Mouse (Mus musculus) leukemia stem cell, adult 10-12 weeks (primary cell): ENCODE measurements around the gene Mdm2. TPM values are rescaled to one million over a fixed set of nuclear protein-coding genes. Genes with fewer than 3 reads are reported as not detected.

Source experiments
- polyA plus RNA-seq: library from polyadenylated mRNA; stranded (reverse); fragments of >175 nt; gene quantifications from 2 replicates; pipeline ENCODE4 v1.2.3, GENCODE M21; 2012; ENCODE audit warnings: low replicate concordance

The Mdm2 gene
- 30.1 and 42.0 TPM in 2 replicates for polyA plus RNA-seq

DNA sequence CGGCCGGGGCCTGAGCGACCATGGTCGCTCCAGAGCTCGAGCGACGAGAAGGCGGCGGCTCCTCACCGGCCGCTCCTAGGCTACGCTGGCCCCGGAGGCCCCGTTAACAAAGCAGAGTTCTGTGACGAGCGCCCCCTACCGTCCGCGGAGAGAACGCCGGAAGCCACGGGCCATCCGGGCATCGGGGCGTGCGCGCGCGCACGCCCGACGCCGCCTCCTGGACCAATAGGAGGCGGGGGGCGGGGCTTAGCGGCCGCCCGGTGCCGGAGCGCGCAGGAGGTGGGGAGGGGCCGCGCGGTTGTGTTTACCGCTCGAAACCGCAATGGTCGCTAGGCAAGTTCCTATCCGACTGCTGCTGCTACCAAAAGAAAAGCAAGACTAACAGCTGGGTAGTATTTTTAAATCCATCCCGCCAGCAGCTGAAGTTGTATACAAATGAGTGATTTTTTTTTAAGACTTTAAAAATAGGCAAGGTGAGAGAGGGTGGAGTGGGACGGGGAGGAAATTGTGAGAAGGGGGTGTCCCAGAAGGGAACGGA is at the start of gene Mdm2:
Gene Mdm2 (minus strand): TSS at position 155 of the 538 bp plus-strand sequence.

DNA sequence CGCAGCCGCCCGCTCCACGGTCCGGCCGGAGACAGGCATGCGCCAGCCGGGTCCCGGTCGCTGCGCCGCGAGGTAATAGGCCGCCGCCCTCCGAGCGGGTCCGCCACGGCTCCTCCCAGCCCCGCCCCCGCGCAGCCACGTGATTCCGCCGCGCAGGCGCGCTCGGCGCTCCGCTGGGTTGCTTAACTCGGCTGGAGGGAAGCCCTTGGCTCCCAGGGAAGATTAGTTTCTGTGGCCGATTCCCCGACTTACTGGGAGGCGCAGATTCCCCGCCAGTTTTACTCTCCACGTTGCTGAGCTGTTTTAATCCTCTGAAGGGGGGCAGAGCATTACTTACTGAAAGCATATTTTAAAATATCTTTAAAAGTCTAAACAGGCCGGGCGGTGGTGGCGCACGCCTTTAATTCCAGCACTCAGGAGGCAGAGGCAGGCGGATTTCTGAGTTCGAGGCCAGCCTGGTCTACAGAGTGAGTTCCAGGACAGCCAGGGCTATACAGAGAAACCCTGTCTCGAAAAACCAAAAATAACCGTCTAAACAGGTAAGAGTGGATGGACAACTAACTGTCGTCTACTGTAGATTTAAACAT is 35.8 kb upstream of the Mdm2 start, which contains the start of gene Slc35e3:
Gene Slc35e3 (minus strand): TSS at position 69 of the 587 bp plus-strand sequence.

Other genes with a start within 250 kb of the Mdm2 start
- 0.29 and 0.43 TPM in 2 replicates for gene Cpm, start 81.3 kb downstream of the Mdm2 start, polyA plus RNA-seq
- 1.0 and 2.4 TPM in 2 replicates for gene Slc35e3, start 35.6 kb upstream of the Mdm2 start, polyA plus RNA-seq
- gene Nup107, start 81.9 kb upstream of the Mdm2 start, polyA plus RNA-seq = 18.7 and 26.6 TPM in 2 replicates
- 20.6 and 23.1 TPM in 2 replicates for gene Rap1b, start 135.3 kb upstream of the Mdm2 start, polyA plus RNA-seq